Mouse (Mus musculus) ovary, adult 18-20 months (tissue): ENCODE measurements at regions not wholly inside any gene's neighbourhood (a gene's known extent, or its start where the extent isn't known, plus 50 kb on each side); places are given as distances from the start of the nearest gene placed in this dataset.
"Not testable (repeated sequence)": the region's sequence is repeated elsewhere in the genome, so short reads cannot be mapped to it uniquely, and the experiment has no call there.

Experiments
- DNase-seq: peaks from one replicate; pipeline ENCODE4 v3.0.0; 2022; ENCODE audit warnings: low spot score, mixed read lengths

DNA sequence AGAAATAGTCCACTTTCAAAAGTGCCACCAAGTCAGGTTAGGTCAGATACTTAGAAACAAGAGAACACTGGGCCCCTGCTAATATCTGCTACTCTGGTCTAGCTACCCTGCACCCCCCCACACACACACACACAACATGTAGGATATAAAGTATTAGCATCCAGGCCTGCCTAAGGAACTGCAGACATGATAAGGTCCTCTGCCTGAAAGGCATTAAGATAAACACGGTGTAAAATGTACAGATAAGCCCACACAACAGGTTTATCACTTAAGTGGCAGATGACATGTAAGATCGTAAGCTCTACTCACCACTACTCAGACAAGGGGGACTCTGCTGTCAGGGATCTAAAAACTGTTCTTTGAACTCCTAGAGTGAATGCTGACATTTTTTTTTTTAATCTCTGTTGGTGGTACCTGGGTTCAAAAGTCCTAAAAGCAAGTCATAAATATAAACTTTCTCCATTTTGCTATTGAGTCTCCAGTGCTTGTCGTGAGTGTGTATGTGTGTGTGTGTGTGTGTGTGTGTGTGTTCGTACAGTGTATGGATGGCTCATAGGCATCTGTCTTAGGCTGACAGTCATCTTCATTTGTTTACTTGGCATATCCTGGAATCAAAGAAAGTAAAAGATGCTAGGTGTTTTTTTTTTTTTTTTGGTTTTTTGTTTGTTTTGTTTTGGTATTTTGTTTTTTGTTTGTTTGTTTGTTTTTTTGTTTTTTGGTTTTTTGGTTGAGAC is 52.2 kb downstream of the Gm9817 start:
- DNase-seq, result no peak

DNA sequence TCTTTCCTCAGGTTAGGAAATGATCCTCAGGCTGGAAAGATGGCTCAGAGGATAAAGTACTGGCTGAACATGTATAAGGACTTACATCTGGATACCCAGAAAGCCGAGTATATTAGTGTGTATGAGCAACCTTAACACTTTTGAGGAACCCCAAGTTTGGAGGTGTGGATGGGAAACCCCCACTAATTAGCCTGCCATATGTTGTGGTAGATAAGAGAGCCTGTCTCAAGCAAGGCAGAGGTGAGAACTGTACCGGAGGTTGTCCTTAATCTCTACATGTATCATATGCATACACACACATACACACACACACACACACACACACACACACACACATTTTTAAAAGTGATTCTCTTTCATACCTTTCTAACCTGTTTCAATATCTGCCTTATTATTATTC is 62.1 kb downstream of the Gm9817 start:
- DNase-seq, result no peak

DNA sequence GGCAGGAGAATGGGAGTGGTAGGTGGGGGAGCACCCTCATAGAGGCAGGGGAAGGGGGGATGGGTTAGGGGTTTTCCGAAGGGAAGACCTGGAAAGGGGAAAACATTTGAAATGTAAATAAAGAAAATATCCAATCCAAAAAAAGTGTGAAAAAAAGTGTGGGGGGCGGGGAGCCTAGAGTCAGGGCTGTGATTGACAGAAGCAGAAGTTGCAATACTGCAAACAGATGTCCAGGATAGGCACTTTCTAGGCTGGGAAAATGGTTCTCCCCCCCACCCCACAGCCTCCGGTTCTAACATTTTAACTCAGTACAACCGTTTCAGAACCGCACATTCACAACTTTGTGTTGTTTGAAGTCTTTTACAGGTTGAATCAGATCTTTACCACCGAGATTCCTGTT is 66.6 kb downstream of the Gm9817 start:
- DNase-seq, result no peak

DNA sequence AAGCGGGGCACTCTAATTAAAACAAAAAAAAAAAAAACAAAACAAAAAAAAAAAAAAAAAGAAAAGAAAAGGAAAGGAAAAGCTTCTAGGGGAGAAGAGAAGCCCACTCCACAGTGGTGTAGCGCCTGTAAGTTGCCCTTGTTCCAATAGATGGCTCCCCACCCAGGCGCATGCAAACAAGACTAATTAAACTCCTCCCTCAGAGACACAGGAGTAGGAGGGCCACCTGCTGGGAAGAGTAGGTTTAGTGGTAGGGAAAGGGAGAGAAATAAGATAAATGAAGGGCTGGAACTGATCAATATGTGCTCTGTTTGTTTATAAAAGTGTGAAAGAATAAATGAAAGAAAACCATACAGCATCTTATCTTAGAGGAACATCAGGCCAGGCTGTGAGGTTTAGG is 77.7 kb downstream of the Gm9817 start:
- no peak for DNase-seq

DNA sequence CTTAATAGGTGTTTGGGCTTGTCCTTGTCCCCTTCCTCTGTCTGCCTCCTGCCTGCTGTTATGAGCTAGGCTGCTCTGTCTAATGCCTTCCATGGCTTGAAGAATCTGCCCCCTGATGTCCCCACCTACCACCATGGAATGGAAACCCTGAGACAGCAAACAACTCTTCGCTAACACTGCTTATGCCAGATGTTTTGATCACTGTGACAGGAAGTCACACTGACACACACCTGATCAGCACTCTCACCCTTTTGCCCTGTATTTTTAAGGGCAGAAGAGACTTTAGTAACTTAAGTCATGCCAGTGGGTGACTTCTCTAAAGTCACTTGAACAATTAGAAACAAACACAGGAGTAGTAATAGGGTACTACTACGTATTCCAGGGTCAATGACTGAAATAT is 78.5 kb downstream of the Gm9817 start:
- no peak for DNase-seq

DNA sequence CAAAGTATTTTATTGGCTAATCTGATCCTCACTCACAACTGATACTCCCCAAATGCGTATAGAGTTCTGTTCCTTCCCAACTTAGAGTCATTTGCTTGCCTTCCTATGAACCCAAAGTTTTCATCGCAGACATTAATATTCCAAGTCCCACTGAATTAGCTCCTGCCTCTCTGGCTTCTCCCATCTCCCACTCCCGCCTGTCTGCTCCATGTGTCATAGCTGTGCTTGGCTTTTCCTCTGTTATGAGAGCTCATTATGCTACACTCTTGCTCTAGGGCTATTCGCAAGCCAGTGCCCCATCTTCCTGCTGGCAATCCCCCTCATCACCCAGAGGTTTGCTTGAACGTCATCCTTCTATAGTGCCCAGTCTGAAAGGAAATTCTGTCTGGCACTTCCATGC is 81.8 kb downstream of the Gm9817 start:
- DNase-seq, result no peak

DNA sequence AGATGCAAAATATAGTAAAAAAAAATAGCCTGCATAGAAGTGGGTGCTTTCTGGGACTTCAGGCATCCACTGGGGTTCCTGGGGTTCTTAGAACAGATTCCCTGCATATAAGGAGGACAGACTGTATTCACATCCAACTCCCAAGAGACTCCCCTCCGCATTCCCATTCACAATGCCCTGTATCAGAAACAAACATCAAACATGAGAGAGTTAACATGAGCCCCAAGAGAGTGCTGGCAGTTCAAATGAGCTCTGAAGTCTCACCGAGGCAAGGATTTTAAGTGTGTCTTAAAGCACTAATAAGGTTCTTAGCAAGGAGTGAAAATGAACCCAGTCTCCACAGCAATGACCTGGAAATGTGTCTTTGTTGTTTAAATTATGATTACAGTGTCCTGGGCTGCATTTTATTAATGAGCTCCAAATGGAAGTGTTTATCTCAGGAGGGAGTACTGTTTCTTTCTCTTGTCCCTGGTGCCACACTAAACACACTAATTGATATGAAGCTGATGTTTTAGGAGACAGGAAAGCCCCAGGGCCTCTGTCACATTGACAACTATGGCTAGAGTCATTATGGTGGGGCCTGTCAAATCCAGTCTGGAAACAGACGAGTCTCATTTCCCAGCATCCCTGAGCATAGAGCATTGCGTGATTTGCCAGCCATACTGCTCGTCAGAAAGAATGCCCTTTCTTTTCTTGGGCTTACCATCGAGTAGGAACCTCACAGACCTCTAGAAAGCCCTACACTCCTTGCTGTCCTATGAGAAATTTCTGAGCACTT is 85.7 kb downstream of the Gm9817 start:
- DNase-seq, result no peak

DNA sequence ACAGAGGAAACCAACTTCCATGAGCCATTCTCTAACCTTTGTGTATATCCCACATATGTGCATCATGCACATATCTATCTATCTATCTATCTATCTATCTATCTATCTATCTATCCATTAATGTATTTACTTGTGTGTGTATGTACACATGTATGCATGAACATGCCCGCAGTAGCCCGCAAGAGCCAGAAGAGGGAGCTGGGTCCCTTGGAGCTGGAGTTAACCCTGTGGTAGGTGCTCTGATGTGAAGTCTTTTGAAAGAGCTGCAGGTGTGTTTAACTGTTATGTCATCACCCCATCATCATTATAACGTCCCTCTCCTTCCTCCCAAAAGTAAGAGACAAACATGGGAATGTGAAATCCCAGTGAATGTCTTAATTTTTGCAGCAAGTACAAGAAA is 86.7 kb downstream of the Gm9817 start:
- DNase-seq, result no peak

DNA sequence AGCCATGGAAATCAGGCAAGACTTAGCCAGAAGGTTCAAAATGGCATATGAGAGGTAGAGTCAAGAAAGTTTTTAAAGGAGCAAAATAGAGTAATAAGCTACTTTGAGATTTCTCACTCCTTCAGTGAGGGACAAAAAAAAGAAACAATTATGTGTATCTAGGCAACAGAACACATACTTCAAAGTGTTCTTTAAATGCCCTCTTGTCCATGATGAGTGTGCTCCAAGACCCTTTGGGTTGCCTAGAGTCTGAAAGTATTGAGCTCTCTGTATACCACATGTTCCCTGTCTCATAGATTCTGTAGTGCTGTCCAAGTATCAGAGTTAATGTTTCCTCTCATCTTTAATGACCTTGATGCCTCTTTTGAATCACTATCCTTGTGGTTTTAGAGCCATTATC is 91.2 kb downstream of the Gm9817 start:
- no peak for DNase-seq

DNA sequence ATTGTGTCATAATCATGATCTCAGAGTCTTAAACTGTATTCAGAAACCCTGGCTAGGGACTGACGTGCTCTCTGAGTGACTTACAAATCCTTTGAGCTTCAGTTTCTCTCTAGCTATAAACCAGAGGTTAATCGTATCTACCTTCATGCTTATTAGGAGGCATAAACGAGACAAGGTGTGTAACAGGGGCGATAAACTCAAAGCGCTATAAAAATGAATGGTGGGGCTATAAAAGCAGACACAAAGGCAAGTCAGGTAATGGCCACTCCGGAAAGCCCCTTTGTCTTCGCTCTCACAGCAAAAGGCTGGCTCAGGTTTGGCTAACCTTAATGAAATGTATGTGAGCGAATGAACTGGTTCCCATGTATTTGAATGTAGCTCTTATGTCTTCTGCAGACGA is 94.6 kb downstream of the Gm9817 start:
- no peak for DNase-seq

DNA sequence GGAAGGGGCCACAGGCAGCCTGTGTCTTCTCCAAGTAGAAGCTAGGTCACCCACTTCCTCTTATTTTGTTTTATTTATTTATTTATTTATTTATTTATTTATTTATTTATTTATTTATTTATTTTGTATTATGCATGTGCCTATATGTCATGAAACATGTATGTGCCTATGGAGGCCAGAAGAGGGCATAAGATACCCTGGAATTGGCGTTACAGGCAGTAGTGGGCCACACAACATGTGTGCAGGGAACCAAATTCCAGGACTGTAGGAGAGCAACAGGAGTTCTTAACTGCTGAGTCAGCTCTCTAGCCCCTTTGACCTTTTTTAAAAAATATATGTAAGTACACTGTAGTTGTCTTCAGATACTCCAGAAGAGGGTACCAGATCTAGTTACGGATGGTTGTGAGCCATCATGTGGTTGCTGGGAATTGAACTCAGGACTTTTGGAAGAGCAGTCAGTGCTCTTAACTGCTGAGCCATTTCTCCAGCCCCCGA is 97.3 kb downstream of the Gm9817 start:
- not testable (repeated sequence) for DNase-seq

DNA sequence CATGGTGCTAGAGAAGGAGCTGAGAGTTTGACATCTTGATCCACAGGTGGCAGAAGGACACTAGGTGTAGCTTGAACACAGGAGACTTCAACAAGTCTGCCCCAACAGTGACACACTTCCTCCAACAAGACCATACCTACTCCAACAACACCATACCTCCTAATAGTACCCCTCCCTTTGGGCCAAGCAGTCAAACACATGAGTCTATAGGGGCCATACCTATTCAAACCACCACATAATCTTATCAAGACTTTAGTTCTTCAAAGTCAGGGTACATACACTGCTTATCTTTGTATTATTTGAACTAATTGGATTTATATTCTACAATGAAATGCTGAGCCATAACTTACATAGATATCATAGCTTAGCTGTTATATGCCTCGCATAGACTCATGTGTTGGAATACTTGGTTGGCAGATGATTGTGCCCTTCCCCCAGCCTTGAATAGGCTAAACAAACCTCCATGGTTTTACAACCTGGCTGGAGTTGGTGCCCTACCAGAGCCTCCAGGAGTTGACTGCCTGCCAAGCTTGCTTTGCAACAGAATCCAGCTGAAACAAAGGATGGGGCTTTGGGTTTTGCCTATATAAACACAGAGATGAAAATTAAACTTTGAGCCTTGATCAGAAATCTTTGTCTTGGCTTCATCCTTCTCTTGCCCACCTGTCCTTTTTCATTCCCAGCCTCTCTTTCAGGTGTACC is 103.2 kb downstream of the Gm9817 start:
- DNase-seq, result no peak

DNA sequence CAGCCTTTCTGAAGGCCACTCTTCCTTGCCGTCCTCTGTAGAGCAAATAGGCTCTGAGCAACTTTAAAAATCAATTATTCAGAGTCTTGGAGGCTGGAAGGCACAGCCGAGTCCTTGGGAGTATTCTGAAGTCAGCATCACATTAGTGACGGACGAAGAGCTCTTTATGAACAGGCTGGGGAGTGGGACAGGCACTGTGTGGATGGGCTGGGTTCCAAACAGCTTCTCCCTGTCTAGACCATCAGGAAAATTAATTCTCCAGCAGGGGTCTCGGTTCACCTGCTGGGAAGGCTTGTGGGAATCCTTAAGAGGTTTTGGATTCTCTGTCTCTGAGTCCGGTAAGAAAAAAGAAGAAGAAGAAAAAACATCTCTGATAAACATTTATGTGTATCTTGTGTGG is 110.9 kb downstream of the Gm9817 start:
- no peak for DNase-seq

DNA sequence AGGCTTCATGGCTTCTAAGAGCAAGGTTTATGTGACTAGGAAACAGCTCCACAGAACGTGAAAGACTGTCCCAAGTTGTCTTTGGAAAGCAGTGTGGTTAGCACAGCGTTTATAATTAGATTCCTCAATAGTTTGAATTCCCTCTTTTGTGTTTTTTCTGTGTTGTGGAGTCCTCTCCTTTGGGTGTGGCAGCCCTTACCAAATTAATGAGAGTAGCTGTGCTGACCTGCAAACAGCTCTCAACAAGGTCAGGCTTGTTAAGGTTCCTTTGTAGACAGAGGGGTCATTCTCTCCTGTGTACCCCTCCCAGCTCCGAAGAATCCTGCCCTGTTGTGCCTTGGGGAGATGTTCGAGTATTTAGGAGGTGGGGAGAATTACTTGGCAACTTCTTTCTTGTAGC is 111.7 kb downstream of the Gm9817 start:
- no peak for DNase-seq

DNA sequence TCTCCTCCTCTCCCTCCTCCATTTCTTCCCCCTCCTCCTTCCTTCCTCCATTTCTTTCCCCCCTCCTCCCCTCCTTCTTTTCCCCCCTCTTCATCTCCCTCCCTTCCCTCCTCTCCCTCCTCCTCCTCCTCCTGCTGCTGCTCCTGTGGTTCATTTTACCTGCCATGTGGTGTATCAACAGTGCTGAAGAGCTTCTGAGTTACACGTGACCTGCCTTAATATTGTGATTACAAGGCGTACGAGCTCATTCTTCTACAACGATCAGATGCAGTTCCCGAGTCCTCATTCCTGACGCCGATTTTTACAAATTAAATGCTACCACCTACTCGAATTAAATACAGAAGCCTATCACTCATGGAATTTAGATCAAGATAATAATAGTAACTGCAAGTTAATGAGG is 113.6 kb downstream of the Gm9817 start:
- no peak for DNase-seq

DNA sequence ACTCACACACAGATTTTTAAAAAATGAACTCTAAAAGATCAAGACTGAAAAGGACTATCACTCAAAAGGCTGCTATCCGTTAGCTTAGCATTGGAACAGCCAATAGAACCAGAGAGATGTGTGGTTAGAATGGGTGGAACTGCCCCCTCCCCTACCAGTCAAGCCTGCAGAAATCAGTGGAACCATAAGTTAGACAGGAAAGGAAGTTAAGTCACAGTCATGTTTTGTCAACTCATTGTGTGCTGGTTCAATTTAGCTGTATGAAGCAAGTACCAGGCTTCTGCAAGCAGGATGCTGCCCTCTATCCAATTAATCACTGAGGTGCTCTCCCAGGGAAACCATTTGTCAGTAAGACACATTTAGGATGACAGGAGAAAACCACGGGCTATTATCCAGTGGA is 117.1 kb downstream of the Gm9817 start:
- no peak for DNase-seq

DNA sequence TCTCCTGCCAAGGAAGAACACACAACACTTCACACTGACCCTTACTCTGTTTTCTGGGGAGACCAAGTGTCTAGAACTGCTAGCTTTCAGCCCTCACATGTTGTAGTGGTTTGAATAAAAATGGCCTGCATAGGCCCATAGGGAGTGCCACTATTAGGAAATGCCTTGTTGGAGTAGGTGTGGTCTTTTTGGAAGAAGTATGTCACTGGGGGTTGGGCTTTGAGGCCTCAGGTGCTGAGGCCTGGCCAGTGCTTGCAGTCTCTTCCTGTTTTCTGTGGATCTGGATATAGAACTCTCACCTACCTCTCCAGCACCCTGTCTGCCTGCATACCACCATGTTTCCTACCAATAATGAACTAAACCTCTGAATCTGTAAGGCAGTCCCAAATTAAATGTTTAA is 117.9 kb downstream of the Gm9817 start:
- DNase-seq, result no peak

DNA sequence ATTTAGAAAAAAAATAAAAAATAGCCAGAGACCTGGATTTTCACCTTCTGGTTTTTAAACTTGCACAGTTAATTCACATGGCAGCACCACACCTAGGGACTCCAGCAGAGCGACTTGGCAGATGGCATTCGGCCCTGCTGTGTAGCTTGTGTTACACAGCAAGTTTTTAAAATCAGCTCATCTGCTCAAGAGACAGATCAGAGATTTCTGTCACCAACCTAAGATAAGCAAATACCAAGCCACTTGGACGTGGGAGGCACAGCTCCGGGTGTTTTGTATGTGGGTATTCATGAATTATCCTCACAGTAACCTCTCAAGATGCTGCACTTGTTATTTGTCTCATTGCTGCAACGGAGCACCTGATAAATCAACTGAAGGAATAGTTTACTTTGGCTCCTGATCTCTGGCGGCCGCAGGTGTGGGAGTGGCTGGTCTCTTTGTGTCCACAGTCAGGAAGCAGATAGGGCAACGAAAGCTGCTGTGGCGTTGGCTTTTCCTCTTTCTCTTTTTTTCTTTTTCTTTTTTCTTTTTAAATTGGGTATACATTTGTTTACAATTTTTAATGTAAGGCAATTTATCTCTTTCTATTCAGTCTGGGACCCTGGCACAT is 122.1 kb downstream of the Gm9817 start:
- no peak for DNase-seq

DNA sequence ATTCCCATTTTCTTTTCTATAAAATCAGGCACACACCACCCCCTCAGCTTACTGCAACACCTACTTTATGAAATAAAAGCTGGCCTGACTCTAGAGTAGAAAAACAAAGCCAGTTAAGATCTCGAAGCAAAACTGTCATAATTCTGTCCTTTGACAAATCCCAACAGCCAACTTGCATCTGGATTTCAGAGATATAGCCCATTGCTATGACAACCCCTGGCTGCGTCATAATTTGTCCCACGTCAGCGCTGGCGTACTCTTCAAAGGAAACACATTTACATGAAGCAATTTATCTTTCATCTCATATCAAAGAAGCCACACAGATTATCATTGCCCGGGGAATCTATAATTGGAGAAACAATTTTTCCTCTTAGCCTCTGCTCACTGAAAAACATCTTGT is 126.4 kb downstream of the Gm9817 start:
- no peak for DNase-seq

DNA sequence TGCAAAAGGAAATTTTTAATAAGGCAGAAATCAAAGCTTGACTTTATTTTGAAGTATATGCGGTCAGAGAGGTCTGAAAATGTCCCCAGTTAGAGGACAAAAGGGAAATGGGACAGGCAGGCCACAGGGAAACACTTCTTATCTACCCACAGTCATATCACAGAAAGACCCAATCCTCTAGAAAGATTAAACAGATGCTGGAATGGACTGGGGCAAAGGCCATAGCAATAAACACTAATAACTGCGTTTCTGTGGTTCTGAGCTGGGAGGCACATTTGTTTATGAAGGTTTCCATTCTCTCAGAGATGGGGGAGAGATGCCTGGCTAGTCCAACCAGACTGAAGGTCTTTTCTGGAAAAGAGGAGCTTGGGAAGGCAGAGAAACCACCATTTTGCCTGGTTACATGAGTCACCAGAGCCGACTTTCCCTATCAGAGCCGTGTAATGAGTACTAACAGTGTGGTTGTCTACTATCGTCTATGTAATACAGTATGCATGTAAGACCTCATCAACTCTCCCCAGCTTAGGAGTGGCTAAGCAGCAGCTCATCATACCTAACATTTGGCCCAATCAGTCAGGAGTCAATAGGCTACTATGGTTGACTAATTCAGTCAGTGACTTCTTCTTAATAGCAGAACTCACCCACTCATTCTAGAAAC is 130.2 kb downstream of the Gm9817 start:
- no peak for DNase-seq

DNA sequence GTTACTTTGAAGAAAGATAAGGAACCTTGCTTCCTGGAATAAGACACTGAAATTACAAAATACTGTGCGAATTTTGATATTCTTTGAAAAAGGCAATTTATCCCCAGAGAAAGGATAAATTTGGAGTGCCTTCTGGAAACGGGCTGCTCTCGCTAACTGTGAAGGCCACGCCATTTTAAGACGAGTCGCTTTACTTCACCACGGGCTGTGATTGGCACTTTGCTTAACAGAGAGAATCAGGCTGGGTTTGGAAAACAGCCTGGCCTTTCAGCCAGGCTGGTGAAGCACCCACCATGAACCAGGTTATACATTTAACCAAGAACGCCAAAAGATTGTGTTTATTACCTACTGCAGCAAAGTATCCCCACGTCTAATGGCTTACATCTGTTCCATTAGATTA is 132.7 kb downstream of the Gm9817 start:
- DNase-seq, result no peak
